Mouse (Mus musculus) natural killer cell, adult 2 months (primary cell): ENCODE results near the gene Gale.
A peak's percentile ranks its signal among the peaks of the same experiment; 100 is the strongest.

Experiments
- DNase-seq, 2 experiments: peaks; one replicate each; pipeline ENCODE4 v3.0.0; 2022; ENCODE audit warnings: low spot score in 2 of 2

Gene Gale

GRCm38 (mm10) chr4:135963457-135964193, at the start of gene Gale:
TSS of gene Gale (plus strand) at chr4:135963727.
- peak; percentile 92 to 95 for DNase-seq

DNA sequence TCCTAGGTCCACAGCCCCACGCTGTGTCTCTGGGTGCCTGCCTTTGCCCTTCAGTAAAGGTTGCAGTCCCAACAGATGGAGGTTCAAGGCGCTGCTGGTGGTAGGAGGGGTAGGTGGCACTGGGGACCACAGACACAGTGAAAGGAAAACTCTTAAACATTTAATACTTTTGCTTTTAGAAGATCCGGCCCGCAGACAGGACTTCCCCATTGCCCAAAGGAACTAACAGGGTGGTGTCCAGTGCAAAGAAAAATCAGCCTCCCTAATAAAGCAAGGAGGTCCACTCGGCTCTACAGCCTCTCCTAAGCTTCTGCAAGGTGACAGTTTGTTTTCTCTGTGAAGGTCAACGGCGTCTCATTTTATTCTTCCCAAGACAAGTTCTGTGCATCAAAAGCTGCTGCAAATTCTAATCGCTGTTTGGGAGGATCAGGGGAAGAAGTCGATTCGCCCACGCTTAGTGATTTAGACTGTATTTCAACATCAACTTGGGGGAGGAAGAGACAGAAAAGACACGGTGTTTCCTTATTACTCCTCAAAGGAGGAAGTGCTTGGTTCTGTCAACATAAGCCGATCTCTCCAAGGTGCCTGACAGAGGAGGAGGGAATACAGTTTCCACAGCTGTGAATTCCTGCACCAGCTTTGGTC, 44.8 kb upstream of the Gale start:
- peak in 1 of 2 experiments; percentile 12 for DNase-seq

- DNase-seq, result no peak
Observed at GRCm38 (mm10) chr4:135919280-135919639, 44.3 kb upstream of the Gale start.

- peak; percentile 95 to 97 for DNase-seq
Observed at GRCm38 (mm10) chr4:135920304-135921241, 43.0 kb upstream of the Gale start, which contains the start of gene Fuca1. TSS of gene Fuca1 (plus strand) at chr4:135920735.

DNA sequence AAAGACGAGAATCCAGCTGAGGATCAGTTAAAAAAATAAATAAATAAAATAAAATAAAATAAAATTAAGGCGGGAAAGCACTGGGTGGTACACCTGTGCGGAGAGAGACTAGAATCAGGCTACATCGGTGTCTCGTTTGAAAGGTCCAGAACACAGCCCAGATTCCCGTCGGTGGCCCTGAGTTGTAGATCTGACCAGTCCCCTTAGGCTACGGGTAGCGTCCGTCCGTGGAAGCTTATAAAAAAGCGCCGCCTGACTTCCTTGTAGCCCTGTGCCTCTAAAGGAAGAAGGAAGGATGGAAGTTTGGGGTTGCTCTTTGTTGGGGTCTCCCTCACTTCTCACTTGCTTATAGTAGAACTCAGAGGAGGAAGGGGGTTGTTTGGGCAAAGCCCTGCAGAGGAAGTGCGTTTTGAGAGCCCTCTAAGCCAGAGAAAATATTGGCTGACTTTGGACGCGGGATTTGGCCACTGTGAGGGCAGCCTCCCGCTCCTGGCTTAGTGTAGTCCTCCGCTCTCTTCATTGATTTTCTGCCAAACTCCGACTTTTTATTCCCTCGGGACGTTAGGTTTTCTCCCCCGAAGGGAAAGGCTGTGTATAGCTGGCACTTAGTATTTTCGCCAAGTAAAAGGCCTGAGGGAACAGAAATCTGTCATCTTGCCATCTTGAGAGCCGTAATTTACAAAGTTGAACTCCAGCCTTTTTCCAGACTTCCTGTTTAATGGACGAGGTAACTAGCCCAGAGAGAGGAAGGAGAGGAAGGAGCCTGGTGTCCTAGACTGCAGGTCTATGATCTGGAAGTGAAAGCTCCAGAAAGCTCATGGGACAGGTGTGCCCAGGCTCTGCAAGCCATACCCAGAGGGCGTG, 42.0 kb upstream of the Gale start:
- DNase-seq, result no peak

DNA sequence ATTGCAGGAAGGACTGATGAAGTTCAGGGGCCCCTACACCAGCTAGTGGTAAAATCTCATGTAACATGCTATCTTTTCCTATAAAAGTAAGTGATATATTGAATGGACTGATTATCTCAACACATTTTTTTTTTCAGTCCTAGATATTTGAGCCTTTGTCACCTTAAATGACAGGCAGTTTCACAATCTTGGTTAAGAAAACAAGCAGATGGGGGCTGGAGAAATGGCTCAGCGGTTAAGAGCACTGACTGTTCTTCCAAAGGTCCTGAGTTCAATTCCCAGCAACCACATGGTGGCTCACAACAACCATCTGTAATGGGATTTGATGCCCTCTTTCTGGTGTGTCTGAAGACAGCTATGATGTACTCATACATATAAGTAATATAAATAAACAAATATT, 41.3 kb upstream of the Gale start:
- no peak for DNase-seq

DNA sequence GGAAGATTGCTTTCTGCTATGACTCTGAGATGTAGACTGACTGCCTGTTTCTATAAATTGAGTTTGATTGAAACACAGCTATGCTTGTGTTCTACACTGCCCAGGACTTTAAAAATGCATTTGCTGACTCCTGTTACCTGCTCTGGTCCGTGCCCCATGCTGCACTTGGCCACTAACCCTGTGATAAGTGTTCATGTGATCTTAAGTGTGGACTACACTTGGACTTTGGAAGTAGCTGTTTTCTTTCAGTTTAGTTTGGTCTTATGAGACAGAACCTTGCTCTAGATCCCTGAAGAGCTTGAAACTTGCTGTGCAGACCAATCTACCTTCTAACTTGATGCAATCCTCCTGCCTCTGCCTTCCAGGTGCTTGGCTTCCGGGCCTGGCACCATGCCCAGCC, 39.1 kb upstream of the Gale start:
- no peak for DNase-seq

DNA sequence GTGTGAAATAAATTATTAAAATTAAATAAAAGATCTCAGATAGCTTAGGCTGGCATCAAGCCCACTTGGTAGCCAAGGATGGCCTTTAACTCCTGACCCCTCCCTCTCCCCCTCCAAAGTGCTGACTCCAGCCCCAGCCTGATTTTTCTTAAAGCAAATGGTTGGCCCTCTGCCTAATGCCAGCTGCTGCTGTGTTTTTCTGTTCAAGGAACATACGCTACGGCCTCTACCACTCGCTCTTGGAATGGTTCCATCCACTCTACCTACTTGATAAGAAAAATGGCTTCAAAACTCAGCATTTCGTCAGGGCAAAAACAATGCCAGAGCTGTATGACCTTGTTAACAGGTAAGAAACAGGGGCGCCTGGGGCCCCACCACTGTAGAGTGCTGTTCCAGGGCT, 38.2 kb upstream of the Gale start:
- no peak for DNase-seq

GRCm38 (mm10) chr4:135926195-135926808, 37.2 kb upstream of the Gale start:
- no peak for DNase-seq

DNA sequence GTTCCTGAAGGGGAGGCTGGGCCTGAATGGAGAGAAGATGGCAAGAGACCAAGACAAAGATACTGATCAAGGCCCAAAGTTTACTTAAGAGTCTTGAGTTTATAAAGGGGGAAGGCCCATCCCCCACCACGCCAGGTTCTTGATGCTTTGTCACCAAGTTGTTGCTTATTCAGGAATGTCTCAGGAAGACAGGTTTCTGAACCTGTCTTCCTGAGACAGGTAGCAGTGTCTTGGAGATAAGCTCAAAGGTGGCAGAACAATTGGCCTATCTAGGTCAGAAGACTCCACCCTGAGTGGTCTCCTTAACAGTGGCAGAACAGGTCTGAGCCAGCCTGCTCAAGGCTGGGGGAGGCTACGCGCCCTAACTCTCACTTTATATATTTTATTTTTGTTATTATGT, 36.7 kb upstream of the Gale start:
- no peak for DNase-seq

DNA sequence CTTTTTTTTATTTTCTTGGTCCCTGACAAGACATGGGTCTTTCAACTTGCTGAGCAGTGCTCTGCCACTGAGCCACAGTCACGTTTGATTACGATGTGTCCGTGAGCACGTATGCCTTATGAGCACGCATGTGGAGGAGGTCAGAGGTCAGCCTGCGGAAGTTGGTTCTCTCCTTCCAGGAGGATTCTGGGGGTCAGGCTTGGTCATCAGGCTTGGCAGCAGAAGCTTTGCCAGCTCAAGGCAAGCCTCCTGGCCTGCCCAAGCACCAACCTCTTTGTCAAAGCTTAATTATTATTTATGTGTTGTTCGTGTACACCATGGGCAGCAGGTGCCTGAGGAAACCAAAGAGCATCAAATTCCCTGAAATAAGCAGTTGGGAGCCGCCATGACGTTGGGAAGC, 35.2 kb upstream of the Gale start:
- DNase-seq, result no peak

- no peak for DNase-seq
Observed at GRCm38 (mm10) chr4:135929405-135929804, 34.1 kb upstream of the Gale start.

DNA sequence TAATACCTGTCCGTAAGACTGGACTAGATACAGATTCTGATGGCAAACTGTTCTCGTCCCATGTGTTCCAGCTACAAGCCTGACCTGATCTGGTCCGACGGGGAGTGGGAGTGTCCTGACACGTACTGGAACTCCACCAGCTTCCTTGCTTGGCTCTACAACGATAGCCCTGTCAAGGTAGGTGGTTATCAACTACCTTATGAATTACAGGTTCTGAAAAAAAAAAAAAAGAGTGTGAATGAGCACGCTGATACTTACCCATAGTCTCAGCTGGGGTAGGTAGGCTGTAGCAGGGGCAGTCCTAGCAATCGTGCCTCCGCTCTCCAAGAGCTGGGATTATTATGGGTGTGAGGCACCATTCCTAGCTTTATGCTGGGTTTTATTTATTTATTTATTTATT, 33.7 kb upstream of the Gale start:
- no peak for DNase-seq

DNA sequence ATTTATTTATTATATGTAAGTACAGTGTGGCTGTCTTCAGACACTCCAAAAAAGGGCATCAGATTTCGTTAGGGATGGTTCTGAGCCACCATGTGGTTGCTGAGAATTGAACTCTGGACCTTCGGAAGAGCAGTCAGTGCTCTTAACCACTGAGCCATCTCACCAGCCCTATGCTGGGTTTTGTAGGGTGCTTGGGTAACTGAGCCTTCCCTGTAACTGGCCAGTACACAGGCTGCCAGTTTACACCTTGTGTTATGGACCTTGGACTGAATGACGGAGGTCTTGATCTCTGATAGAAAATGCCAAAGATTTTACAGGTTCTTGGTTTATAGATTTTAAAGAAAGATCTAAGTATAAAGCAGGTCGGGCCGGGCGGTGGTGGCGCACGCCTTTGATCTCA, 33.3 kb upstream of the Gale start:
- no peak for DNase-seq

- peak; percentile 17 to 49 for DNase-seq
Observed at GRCm38 (mm10) chr4:135931832-135932231, 31.7 kb upstream of the Gale start.

- DNase-seq, result no peak
Observed at GRCm38 (mm10) chr4:135934708-135935500, 28.6 kb upstream of the Gale start.

GRCm38 (mm10) chr4:135935502-135935901, 28.0 kb upstream of the Gale start:
- no peak for DNase-seq

DNA sequence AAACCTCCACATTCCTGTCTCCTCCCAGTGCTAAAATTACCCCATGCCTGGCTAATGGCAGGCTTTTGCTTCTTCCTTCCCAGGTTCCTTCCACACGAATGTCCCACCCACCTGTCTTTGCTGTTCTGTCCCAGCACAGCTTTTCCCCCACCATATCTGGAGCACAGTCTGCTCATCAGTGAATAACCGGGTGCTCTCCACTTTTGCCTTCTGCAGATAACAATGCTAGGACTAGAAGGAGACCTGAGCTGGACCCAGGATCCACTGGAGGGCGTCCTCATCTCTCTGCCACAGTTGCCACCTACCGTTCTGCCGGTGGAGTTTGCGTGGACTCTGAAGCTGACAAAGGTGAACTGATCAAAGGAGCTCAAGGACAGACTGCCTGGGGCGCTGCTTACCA, 24.7 kb upstream of the Gale start:
- DNase-seq, result no peak

DNA sequence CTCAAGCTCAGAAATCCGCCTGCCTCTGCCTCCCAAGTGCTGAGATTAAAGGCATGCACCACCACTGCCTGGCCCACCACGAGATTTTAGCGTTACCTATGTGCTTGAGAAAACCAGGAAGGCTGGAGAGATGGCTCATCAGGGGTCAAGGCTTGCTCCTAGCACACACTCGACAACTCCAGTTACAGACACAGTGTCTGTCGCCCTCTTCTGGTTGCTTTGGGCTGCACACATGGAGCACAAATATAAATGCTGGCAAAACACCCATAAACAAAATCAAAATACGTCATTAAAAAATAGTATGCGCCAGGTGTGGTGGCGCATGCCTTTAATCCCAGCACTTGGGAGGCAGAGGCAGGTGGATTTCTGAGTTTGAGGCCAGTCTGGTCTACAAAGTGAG, 22.5 kb upstream of the Gale start:
- peak in 1 of 2 experiments; percentile 40 for DNase-seq

DNA sequence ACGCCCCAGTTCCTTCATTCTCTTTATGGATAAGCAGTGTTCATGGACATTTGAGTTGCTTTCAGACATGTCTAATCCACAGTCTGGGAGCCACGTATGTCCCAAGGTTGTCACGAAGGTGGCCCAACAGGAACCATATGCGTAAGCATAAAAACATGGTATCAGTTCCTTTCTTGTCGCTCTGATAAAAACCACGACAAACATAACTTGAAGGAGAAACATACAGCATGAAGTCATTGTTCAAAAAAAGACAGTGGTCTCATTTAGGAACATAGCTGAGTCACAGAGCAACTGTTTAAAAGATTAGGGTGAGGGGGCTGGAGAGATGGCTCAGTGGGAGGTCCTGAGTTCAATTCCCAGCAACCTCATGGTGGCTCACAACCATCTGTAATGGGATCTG, 21.3 kb upstream of the Gale start:
- no peak for DNase-seq
